Mouse (Mus musculus): ENCODE data around the gene Pabpn1l. TPM values are rescaled to one million over a fixed set of nuclear protein-coding genes. Genes with fewer than 3 reads are reported as not detected.

The Pabpn1l gene
- total RNA-seq, 4 experiments from 2014 or later, result not detected

- DNase-seq (ENCODE audit: low spot score in 2 of 2), result no peak
Observed at GRCm38 (mm10) chr8:122618660-122619378, 3.7 kb downstream of the Pabpn1l start.

GRCm38 (mm10) chr8:122617947-122618546 lies 4.5 kb downstream of the Pabpn1l start:
- peak in 1 of 2 experiments; percentile 67 for DNase-seq (ENCODE audit: low spot score in 2 of 2)

- no peak for DNase-seq (ENCODE audit: low spot score in 2 of 2)
Observed at GRCm38 (mm10) chr8:122616181-122616905, 6.2 kb downstream of the Pabpn1l start.

- peak; percentile 93 to 95 for DNase-seq (ENCODE audit: low spot score in 2 of 2)
Observed at GRCm38 (mm10) chr8:122611295-122612133, 11.0 kb downstream of the Pabpn1l start, which contains the start of the genes Galns and Trappc2l. Gene Galns (minus strand): TSS chr8:122611463. Gene Trappc2l (plus strand): TSS chr8:122611640.

- DNase-seq (ENCODE audit: low spot score in 2 of 2), result peak in 1 of 2 experiments; percentile 29
Observed at GRCm38 (mm10) chr8:122610612-122611277, 11.8 kb downstream of the Pabpn1l start.

- no peak for DNase-seq (ENCODE audit: low spot score in 2 of 2)
Observed at GRCm38 (mm10) chr8:122610209-122610608, 12.3 kb downstream of the Pabpn1l start.

- DNase-seq (ENCODE audit: low spot score in 2 of 2), result no peak
Observed at GRCm38 (mm10) chr8:122606810-122607209, 15.7 kb downstream of the Pabpn1l start.

- DNase-seq (ENCODE audit: low spot score in 2 of 2), result no peak
Observed at GRCm38 (mm10) chr8:122605367-122605766, 17.2 kb downstream of the Pabpn1l start.

- DNase-seq (ENCODE audit: low spot score in 2 of 2), result no peak
Observed at GRCm38 (mm10) chr8:122604640-122605039, 17.9 kb downstream of the Pabpn1l start.

GRCm38 (mm10) chr8:122600666-122601065 lies 21.9 kb downstream of the Pabpn1l start:
- no peak for DNase-seq (ENCODE audit: low spot score in 2 of 2)

GRCm38 (mm10) chr8:122596031-122596430 lies 26.5 kb downstream of the Pabpn1l start:
- no peak for DNase-seq (ENCODE audit: low spot score in 2 of 2)

GRCm38 (mm10) chr8:122593783-122594507 lies 28.6 kb downstream of the Pabpn1l start:
- DNase-seq (ENCODE audit: low spot score in 2 of 2), result no peak

- DNase-seq (ENCODE audit: low spot score in 2 of 2), result no peak
Observed at GRCm38 (mm10) chr8:122593240-122593639, 29.3 kb downstream of the Pabpn1l start.

GRCm38 (mm10) chr8:122586749-122587148 lies 35.8 kb downstream of the Pabpn1l start:
- no peak for DNase-seq (ENCODE audit: low spot score in 2 of 2)

GRCm38 (mm10) chr8:122586171-122586570 lies 36.4 kb downstream of the Pabpn1l start:
- no peak for DNase-seq (ENCODE audit: low spot score in 2 of 2)

- DNase-seq (ENCODE audit: low spot score in 2 of 2), result no peak
Observed at GRCm38 (mm10) chr8:122585411-122585891, 37.1 kb downstream of the Pabpn1l start.

- no peak for DNase-seq (ENCODE audit: low spot score in 2 of 2)
Observed at GRCm38 (mm10) chr8:122584981-122585380, 37.6 kb downstream of the Pabpn1l start.

- no peak for DNase-seq (ENCODE audit: low spot score in 2 of 2)
Observed at GRCm38 (mm10) chr8:122580926-122581325, 41.6 kb downstream of the Pabpn1l start.

GRCm38 (mm10) chr8:122579196-122579595 lies 43.3 kb downstream of the Pabpn1l start:
- DNase-seq (ENCODE audit: low spot score in 2 of 2), result no peak

- no peak for DNase-seq (ENCODE audit: low spot score in 2 of 2)
Observed at GRCm38 (mm10) chr8:122577116-122577515, 45.4 kb downstream of the Pabpn1l start.
